Comparison of ENCODE assay signal across 26 mouse cellular contexts in the genomic region with DNA sequence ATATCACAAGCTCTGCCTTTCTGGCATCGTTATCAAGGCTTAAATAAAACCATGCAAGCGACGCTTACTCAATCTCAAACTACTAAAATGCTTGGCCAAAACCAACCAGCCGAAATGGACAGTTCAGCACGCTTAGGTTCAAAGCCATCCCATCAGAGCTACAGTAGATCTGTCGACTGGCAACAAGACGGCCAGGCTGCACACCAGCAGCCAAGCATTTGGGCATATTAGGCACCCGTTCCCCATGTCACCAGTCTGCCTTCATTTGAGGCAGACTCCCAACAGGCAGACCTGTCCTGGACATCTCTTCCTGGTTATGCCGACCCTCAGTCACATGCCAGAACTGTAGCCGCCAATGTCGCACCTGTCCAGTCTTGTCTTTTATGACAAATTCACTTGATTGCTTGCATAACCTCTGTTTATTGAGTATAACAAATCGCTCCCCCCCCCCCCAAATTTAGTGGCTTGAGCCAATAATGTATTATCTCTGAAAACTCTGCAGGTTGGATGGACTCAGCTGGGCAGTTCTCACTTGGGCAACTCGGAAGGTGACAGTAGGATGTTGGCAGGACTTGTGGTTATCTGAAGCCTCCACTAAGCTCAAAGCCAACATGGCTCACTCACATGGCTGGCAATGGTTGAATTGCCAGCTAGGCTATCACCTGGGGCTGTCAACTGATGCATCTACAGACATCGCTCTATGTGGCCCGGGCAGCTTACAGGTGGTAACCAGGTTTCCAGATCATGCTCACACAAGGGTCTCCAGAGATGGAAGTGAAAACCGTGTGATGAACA. TPM values are rescaled to one million over a fixed set of nuclear protein-coding genes. Genes with fewer than 3 reads are reported as not detected.
"Had no signal": no experiment of that assay in that cellular context is flagged by ENCODE, and none has a peak within 500 bp of the region (broad histone marks: within the 10 kb centered on the region; RNA-seq: fewer than 3 reads in every experiment).

No protein-coding gene starts in this region.

- H3K9me3 ChIP-seq: heart, embryonic 12.5 days; hindbrain, embryonic 10.5 days; hindbrain, embryonic 12.5 days; intestine, embryonic 15.5 days; limb, embryonic 10.5 days; limb, embryonic 12.5 days; liver, embryonic 13.5 days had no signal

- ATAC-seq: hindbrain, embryonic 16.5 days; inflammation-experienced regulatory T-cells, adult 6 months; intestine, embryonic 15.5 days; intestine, postnatal 0 days had no signal

- H3K36me3 ChIP-seq: heart, embryonic 12.5 days; hindbrain, embryonic 10.5 days; hindbrain, embryonic 12.5 days; intestine, embryonic 15.5 days; limb, embryonic 10.5 days; limb, embryonic 12.5 days; liver, embryonic 13.5 days had no signal

- H3K4me1 ChIP-seq: heart, embryonic 12.5 days; hindbrain, embryonic 10.5 days; hindbrain, embryonic 12.5 days; intestine, embryonic 15.5 days; limb, embryonic 10.5 days; limb, embryonic 12.5 days; liver, embryonic 13.5 days had no signal

- H3K27me3 ChIP-seq: hindbrain, embryonic 12.5 days; intestine, embryonic 15.5 days; liver, embryonic 13.5 days had no signal

- H3K9ac ChIP-seq: heart, embryonic 12.5 days; hindbrain, embryonic 12.5 days; hindbrain, embryonic 14.5 days; intestine, embryonic 15.5 days; limb, embryonic 12.5 days; liver, embryonic 13.5 days had no signal

- H3K27ac ChIP-seq: heart, adult 2 months; hindbrain, embryonic 10.5 days; hindbrain, embryonic 12.5 days; hindbrain, embryonic 14.5 days; intestine, embryonic 15.5 days; layer of hippocampus, adult 2 months; left cerebral cortex, adult 2 months; limb, embryonic 10.5 days; limb, embryonic 12.5 days; liver, embryonic 13.5 days had no signal

- DNase-seq: gastrocnemius, postnatal 14 days; gastrocnemius, postnatal 36 days; heart, adult 2 months; heart, postnatal 10 days; heart, postnatal 4 days; kidney, adult 18-20 months; kidney, adult 8-10 months; kidney, postnatal 10 days; kidney, postnatal 25 days; kidney, postnatal 4 days; liver; liver, embryonic 13.5 days had no signal

- H3K4me3 ChIP-seq: heart, adult 2 months; heart, embryonic 12.5 days; hindbrain, embryonic 10.5 days; hindbrain, embryonic 12.5 days; intestine, embryonic 15.5 days; layer of hippocampus, adult 2 months; left cerebral cortex, adult 2 months; limb, embryonic 10.5 days; limb, embryonic 12.5 days; liver, embryonic 13.5 days had no signal

- H3K4me2 ChIP-seq: heart, embryonic 12.5 days; hindbrain, embryonic 12.5 days; hindbrain, embryonic 14.5 days; intestine, embryonic 15.5 days; limb, embryonic 12.5 days; liver, embryonic 11.5 days; liver, embryonic 13.5 days had no signal

RNA-seq across cellular contexts. Expression of a gene that starts 24.0 kb away (rescaled TPM):
- total RNA-seq: granulocyte monocyte progenitor cell, adult 5-6 weeks had no signal
- polyA plus RNA-seq: inflammation-experienced regulatory T-cells, adult 6 months had no signal
